Mouse (Mus musculus) E14TG2a.4 (cell line): ENCODE measurements around the gene Samd14.
A peak's percentile ranks its signal among the peaks of the same experiment; 100 is the strongest.

Experiments
- H3K27me3 ChIP-seq: 2 replicates; pipeline ENCODE4 v1.6.1; 2014; ENCODE audit warnings: low read length, control low read depth; ENCODE audit not compliant: insufficient read depth
- H3K36me3 ChIP-seq: 2 replicates; pipeline ENCODE4 v1.6.1; 2014; ENCODE audit warnings: low read length, control low read depth; ENCODE audit not compliant: insufficient read depth
- H3K4me1 ChIP-seq: replicated peaks from 2 replicates; pipeline ENCODE4 v1.6.1; 2014; ENCODE audit warnings: low read depth, low read length, control low read depth
- H3K4me3 ChIP-seq: replicated peaks from 2 replicates; pipeline ENCODE4 v1.5.1; 2014; ENCODE audit warnings: mild to moderate bottlenecking, low read length
- H3K9me3 ChIP-seq: 2 replicates; pipeline ENCODE4 v1.6.1; 2014; ENCODE audit warnings: low read length, control low read depth
- CTCF ChIP-seq: conservative IDR thresholded peaks from 2 replicates; pipeline ENCODE4 v1.5.1; 2014; ENCODE audit warnings: low read length
- NANOG ChIP-seq: IDR thresholded peaks from 2 replicates; pipeline ENCODE4 v1.6.1; 2014; ENCODE audit warnings: borderline replicate concordance, low read length, mixed read lengths
- POU5F1 ChIP-seq: IDR thresholded peaks from 2 replicates; pipeline ENCODE4 v1.6.1; 2014; ENCODE audit warnings: low read length, borderline replicate concordance

Gene Samd14

DNA sequence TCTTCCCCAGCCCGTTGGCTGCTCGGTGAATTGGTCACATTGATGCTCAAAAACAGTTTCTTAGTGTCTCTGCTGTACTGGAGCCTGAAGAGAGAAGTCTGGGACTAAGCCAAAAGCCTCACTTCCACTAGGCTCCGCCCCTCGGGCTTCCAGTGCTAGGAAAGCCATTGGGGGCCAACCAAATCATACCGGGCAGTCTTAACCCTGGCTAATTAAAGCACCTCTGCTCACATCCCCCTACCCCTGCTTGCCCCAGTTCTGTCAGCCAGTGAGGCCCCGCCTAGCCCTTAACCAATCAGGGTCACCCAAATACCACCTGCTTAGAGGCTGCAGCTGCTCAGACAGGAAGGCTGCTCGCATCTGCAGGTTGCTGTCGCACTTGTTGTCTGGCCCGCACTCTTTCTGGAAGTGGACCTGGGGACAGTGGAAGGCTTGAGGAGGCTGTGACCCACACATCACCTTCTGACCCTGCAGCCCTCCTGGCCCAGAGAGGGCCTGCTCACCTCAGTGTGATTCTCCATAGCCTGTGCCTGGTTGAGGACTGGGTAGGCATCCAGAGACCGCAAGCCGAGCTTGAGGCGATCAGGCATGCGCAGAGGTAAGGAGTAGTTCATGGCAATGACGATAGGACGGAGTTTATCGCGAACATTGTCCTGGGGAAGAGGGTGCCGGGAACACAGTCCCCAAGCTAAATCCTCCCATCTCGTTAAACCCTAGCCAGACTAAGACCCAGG is 47.3 kb downstream of the Samd14 start:
- H3K9me3 ChIP-seq: no peaks in the 10 kb centered on the region
- peaks cover 65% of the 10 kb centered on the region for H3K36me3 ChIP-seq
- peak overlapping the region; percentile 69 for H3K4me3 ChIP-seq
- peaks cover 8% of the 10 kb centered on the region for H3K27me3 ChIP-seq
- TF ChIP-seq POU5F1 (no peak), NANOG (no peak), CTCF (no peak)
- H3K4me1 ChIP-seq: peaks cover 39% of the 10 kb centered on the region

DNA sequence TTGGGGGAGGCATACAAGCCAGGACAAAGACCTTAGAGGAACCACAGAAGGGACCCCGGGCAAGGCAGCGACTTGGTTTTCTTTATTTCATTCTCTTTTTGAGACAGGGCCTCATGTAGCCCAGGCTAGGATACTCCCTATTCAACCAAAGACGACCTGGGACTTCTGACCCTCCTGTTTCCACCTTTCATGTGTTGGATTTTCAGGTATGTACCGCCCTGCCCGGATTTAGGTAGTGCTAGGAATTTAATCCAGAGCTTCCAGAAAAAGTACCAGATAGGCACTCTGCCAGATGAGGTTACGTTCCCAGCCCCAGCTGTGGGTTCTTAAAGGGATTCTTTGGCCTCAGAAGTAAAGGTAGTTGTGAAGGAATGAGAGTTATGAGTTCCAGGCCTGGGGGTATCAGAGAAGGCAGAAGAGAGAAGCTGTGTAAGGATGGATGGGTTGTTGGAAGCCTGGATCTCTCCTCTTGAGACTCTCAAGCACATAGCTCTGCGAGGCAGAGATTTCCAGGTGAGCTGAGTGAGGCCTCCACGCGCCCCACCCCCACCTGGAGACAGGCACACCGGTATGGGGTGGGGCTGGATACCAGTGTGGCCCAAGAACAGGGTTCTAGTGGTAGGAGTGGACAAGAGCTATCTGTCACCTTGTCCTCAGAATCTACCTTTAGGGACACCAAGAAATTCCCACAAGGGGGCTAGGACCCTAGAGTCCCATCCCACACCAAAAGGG is 59.7 kb downstream of the Samd14 start:
- Histone ChIP-seq H3K9me3 (no peaks in the 10 kb centered on the region), H3K27me3 (peaks cover 28% of the 10 kb centered on the region), H3K4me1 (peaks cover 56% of the 10 kb centered on the region), H3K36me3 (peaks cover 8% of the 10 kb centered on the region), H3K4me3 (no peak overlapping the region)
- TF ChIP-seq NANOG (no peak), CTCF (no peak), POU5F1 (no peak)

DNA sequence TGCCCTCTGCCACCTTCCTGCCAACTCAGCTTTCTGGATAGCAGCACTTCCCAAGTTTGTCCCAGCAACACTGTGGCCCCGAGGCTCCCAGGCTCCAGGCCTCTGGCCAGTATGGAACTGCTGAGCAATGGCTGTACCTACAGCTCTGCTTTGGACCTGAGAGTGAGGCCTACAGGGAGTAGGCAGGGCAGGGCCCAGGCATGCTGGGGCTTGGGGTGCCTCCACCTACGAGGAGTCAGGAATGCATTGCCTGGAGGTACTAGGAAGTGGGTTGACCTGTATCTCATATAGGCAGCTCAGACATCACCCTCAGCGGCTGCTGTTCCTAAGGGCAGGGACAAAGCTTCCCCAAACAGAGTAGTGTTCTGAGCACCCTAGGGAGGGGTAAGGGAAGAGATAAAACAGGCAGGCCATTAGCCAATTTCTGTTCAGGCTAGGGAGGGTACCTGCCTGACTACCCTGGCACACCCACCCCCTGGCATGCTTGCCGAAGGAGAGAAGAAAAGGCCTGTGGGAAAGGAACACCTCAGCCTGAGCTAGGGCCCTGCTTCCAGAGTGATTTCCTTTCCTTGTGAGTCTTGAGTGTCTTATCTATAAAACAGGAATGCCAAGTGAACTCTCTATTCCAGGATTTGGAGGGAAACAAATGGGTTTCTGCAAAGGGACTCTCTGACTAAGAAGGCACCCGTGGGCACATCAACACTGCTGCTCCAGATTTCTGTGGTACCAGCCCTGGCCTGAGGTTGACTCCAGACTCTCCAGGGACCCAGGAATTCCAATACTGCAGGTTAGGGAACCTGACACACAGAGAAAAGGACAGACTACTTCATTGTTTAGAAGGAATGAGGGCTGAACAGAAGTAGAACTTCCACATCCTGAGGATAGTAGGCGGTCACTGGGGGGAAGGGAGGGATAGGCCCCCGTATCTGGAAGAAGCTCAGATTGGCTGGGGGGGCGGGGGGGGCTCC is 60.7 kb downstream of the Samd14 start:
- Histone ChIP-seq H3K36me3 (peaks cover 4% of the 10 kb centered on the region), H3K27me3 (peaks cover 39% of the 10 kb centered on the region), H3K9me3 (no peaks in the 10 kb centered on the region), H3K4me3 (0 out of 2 replicates have a peak overlapping the region, but pooled peaks have one; percentile 10), H3K4me1 (peaks cover 67% of the 10 kb centered on the region)
- no peak for TF ChIP-seq NANOG
- no peak for TF ChIP-seq CTCF
- TF ChIP-seq POU5F1: no peak

DNA sequence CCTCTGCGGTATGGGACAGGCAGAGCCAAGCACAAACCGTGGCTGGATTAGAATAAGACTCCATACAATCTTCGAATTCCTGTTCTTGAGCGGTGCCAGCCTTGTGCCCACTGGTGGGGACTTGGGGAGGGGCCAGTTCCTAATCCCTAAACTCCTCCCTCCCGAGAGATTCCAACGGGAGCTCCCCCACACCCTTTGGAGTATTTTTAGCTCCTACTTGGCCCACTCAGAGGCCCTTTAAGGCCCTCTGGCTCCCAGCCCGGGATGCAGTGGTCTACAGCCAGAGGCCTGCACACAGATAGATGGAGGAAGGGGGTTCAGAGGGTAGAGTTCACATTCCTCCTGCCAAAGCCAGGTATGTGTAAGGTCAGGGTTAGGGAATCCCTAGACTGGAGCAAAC is 61.6 kb downstream of the Samd14 start:
- Histone ChIP-seq H3K9me3 (no peaks in the 10 kb centered on the region), H3K4me1 (peaks cover 67% of the 10 kb centered on the region), H3K27me3 (peaks cover 47% of the 10 kb centered on the region), H3K36me3 (no peaks in the 10 kb centered on the region), H3K4me3 (no peak overlapping the region)
- TF ChIP-seq NANOG (no peak), POU5F1 (no peak), CTCF (no peak)

DNA sequence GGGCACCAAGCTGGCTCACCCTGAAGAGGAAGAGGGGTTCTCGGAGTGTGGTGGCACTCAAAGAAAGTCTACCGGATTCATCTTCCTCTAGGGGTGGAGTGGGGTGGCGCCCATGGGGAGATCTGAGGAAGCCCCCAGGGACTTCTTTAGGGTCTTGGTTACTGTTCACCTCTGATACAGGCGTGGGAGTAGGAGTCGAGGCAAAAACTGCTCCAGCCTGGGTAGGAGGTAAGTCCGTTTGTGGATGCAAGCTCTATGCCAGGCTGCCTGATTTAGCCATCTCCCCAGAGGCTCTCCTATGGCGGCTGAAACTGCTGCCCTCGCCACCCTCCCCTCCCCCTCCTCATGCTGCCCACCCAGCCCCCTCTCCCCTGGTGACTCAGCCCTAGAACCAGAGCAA is 62.5 kb downstream of the Samd14 start:
- Histone ChIP-seq H3K36me3 (no peaks in the 10 kb centered on the region), H3K27me3 (peaks cover 56% of the 10 kb centered on the region), H3K4me1 (peaks cover 72% of the 10 kb centered on the region), H3K4me3 (0 out of 2 replicates have a peak overlapping the region, but pooled peaks have one; percentile 17), H3K9me3 (no peaks in the 10 kb centered on the region)
- TF ChIP-seq NANOG (no peak), POU5F1 (no peak), CTCF (no peak)

DNA sequence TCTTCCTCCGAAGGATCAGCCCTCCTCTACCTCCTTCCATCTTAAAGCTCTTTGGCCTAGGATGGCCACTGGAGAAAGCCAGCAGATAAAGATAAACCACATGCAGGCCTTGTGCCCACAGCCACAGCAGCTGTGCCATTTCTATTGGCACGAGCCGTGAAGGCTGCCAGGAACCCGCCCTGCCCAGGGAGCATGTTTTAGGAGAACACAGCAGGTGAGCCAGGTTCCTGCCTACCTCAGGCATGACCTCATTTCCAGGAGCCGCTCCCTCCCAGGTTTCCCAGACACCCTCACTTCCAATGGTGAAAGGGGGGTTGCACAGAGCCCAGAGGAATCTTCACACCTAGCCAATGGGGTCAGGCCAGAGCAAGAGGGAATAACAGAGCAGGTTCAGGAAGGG is 63.1 kb downstream of the Samd14 start:
- H3K36me3 ChIP-seq: no peaks in the 10 kb centered on the region
- peaks cover 78% of the 10 kb centered on the region for H3K4me1 ChIP-seq
- H3K27me3 ChIP-seq: peaks cover 62% of the 10 kb centered on the region
- H3K9me3 ChIP-seq: no peaks in the 10 kb centered on the region
- 0 out of 2 replicates have a peak overlapping the region, but pooled peaks have one; percentile 17 for H3K4me3 ChIP-seq
- TF ChIP-seq NANOG (no peak), CTCF (no peak), POU5F1 (no peak)

DNA sequence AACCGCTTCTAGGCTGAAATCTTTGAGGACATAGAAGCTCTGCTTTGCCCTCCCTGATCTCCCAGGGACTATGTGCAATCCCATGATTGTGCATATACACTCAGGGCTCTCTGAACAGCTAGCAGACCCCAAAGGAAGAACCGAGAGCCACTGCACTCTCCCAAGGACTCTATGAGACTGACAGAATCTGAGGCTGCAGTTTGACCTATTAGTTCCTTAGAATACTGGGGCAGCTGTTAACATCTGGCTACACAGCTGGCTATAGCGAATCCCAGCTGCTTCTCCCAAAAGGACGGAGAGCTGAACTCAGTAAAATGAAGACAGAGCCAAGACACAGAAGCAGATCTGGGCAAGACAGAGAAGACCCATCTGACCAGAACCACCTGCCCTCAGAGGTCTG is 64.2 kb downstream of the Samd14 start:
- TF ChIP-seq CTCF: no peak
- TF ChIP-seq POU5F1: no peak
- no peak for TF ChIP-seq NANOG
- Histone ChIP-seq H3K9me3 (no peaks in the 10 kb centered on the region), H3K4me1 (peaks cover 85% of the 10 kb centered on the region), H3K4me3 (no peak overlapping the region), H3K27me3 (peaks cover 72% of the 10 kb centered on the region), H3K36me3 (no peaks in the 10 kb centered on the region)

DNA sequence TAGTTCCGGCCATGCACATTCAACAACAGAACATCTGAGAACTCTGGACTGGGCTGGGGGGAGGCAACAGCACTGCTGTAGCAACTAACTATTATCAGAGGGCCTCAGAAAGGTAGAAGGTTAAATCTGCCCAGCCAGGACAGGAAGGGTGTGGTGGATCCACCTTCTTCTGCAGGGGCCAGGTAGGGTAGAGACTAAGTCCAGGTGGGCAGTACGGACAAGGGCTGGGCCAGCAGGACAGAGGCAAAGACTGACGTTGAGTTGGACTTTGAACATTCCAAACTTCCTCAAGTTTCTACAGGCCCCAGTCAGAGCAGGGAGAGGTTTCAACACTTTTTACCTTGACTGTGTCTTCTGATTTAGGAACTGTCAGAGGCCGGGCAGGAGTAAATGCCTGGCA is 65.0 kb downstream of the Samd14 start:
- H3K36me3 ChIP-seq: no peaks in the 10 kb centered on the region
- peaks cover 80% of the 10 kb centered on the region for H3K27me3 ChIP-seq
- no peaks in the 10 kb centered on the region for H3K9me3 ChIP-seq
- 0 out of 2 replicates have a peak overlapping the region, but pooled peaks have one; percentile 82 for H3K4me3 ChIP-seq
- H3K4me1 ChIP-seq: peaks cover 85% of the 10 kb centered on the region
- TF ChIP-seq NANOG: no peak
- TF ChIP-seq POU5F1: no peak
- TF ChIP-seq CTCF: no peak
